Mouse (Mus musculus): ENCODE data around the gene Cdhr2. TPM values are rescaled to one million over a fixed set of nuclear protein-coding genes. Genes with fewer than 3 reads are reported as not detected.

Cdhr2 gene
- polyA plus RNA-seq, 1 experiment from 2014 or later = 0.29 TPM

DNA sequence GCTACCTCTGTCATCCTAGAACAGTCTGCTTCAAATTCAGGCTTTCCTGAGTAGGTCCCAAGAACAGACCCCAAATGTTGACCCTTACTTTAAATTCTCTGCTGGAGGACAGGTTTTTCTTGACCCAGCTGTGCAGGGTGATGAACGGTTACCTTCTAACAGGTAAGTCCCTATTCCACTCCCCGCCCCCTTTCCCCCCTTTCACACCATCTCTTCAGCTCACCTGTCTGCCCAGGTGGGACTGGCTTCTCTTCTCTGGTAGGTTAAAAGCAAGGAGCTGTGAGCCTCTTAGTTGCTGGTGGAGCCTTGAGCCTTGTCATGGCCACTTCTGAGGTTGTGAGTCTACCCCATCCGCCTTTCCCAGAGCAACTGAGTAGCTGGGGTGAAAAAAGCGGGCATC lies 82.4 kb downstream of the Cdhr2 start, which contains the start of gene Eif4e1b:
Gene Eif4e1b, plus strand, starts transcription at position 301 of the 400 bp plus-strand sequence.
- no peak within 1 kb of the TSS for H3K27ac ChIP-seq (ENCODE audit: low read depth, low read length)
- H3K9me3 ChIP-seq (ENCODE audit: control insufficient read depth, low read length) = no peaks in the 10 kb centered on the region
- H3K9ac ChIP-seq (replicated peaks; ENCODE audit: low read depth, low read length) = no peak within 1 kb of the TSS
- H3K4me1 ChIP-seq (ENCODE audit: control insufficient read depth, insufficient read depth, low read length) = no peaks in the 10 kb centered on the region
- 90% methylated on average over 4 of the region's 4 CpGs for WGBS
- H3K36me3 ChIP-seq (ENCODE audit: control insufficient read depth, insufficient read depth, low read length) = no peaks in the 10 kb centered on the region
- H3K4me2 ChIP-seq (ENCODE audit: low read depth, low read length) = no peak within 1 kb of the TSS
- H3K27me3 ChIP-seq (ENCODE audit: control insufficient read depth, insufficient read depth, low read length) = no peaks in the 10 kb centered on the region
- no peak for ATAC-seq (ENCODE audit: low read depth)
- H3K4me3 ChIP-seq (ENCODE audit: low read depth, low read length) = no peak within 1 kb of the TSS

Other genes starting within 250 kb of the Cdhr2 start
- 91.0 and 102 TPM in 2 replicates for gene Thoc3, start 232.6 kb upstream of the Cdhr2 start, polyA plus RNA-seq (2014; fragmentation: Nextera tagmentation; extraction: Ambion mirVana)
- gene Simc1, start 197.7 kb upstream of the Cdhr2 start, polyA plus RNA-seq (2014; fragmentation: Nextera tagmentation; extraction: Ambion mirVana) = 30.1 and 33.4 TPM in 2 replicates
- 240 and 251 TPM in 2 replicates for gene 4833439L19Rik, start 136.0 kb upstream of the Cdhr2 start, polyA plus RNA-seq (2014; fragmentation: Nextera tagmentation; extraction: Ambion mirVana)
- 66.7 and 96.3 TPM in 2 replicates for gene Arl10, start 126.4 kb upstream of the Cdhr2 start, polyA plus RNA-seq (2014; fragmentation: Nextera tagmentation; extraction: Ambion mirVana)
- 44.1 and 45.0 TPM in 2 replicates for gene Nop16, start 111.4 kb upstream of the Cdhr2 start, polyA plus RNA-seq (2014; fragmentation: Nextera tagmentation; extraction: Ambion mirVana)
- 246 and 295 TPM in 2 replicates for gene Higd2a, start 111.3 kb upstream of the Cdhr2 start, polyA plus RNA-seq (2014; fragmentation: Nextera tagmentation; extraction: Ambion mirVana)
- 172 and 200 TPM in 2 replicates for gene Cltb, start 90.1 kb upstream of the Cdhr2 start, polyA plus RNA-seq (2014; fragmentation: Nextera tagmentation; extraction: Ambion mirVana)
- 89.1 and 97.9 TPM in 2 replicates for gene Faf2, start 79.7 kb upstream of the Cdhr2 start, polyA plus RNA-seq (2014; fragmentation: Nextera tagmentation; extraction: Ambion mirVana)
- gene Rnf44, start 7.6 kb upstream of the Cdhr2 start, polyA plus RNA-seq (2014; fragmentation: Nextera tagmentation; extraction: Ambion mirVana) = 78.5 and 88.3 TPM in 2 replicates
- 17.3 and 19.6 TPM in 2 replicates for gene Gprin1, start 48.4 kb downstream of the Cdhr2 start, polyA plus RNA-seq (2014; fragmentation: Nextera tagmentation; extraction: Ambion mirVana)
- gene Sncb, start 65.1 kb downstream of the Cdhr2 start, polyA plus RNA-seq (2014; fragmentation: Nextera tagmentation; extraction: Ambion mirVana) = 61.3 and 118 TPM in 2 replicates
- not detected in 2 replicates for gene Eif4e1b, start 82.5 kb downstream of the Cdhr2 start, polyA plus RNA-seq (2014; fragmentation: Nextera tagmentation; extraction: Ambion mirVana)
- 78.1 and 82.3 TPM in 2 replicates for gene Tspan17, start 87.9 kb downstream of the Cdhr2 start, polyA plus RNA-seq (2014; fragmentation: Nextera tagmentation; extraction: Ambion mirVana)
- gene Unc5a, start 247.9 kb downstream of the Cdhr2 start, polyA plus RNA-seq (2014; fragmentation: Nextera tagmentation; extraction: Ambion mirVana) = 12.4 and 15.7 TPM in 2 replicates

All from neural tube, embryonic 14.5 days (tissue).